Mouse (Mus musculus): ENCODE data around the gene Cox19. TPM values are rescaled to one million over a fixed set of nuclear protein-coding genes. Genes with fewer than 3 reads are reported as not detected.
"Not testable (repeated sequence)": the region's sequence is repeated elsewhere in the genome, so short reads cannot be mapped to it uniquely, and the experiment has no call there.

The Cox19 gene
- polyA plus RNA-seq, 1 experiment = 61.9 TPM

- H3K4me3 ChIP-seq (replicated peaks; ENCODE audit: extremely low read depth, low read depth, low read length) = no peak overlapping the region
- DNase-seq = no peak
Measured at GRCm38 (mm10) chr5:139391309-139391990, 40.2 kb upstream of the Cox19 start.

GRCm38 (mm10) chr5:139390324-139391119 is 39.3 kb upstream of the Cox19 start:
- not testable (repeated sequence) for DNase-seq; H3K4me3 ChIP-seq (replicated peaks; ENCODE audit: extremely low read depth, low read depth, low read length)
- H3K4me1 ChIP-seq (ENCODE audit: control insufficient read depth, insufficient read depth, low read length) = peaks cover 51% of the 10 kb centered on the region
- WGBS = 66% methylated on average over 5 of the region's 5 CpGs

More at GRCm38 (mm10) chr5:139391309-139391990, 40.2 kb upstream of the Cox19 start:
- 47% methylated on average over 11 of the region's 11 CpGs for WGBS
- peak; percentile 10; the same call in 1 of the 2 replicates for TF ChIP-seq POLR2A (IDR thresholded peaks at IDR 0.05; ENCODE audit: borderline replicate concordance, extremely low read depth, low read depth, low read length)
- TF ChIP-seq CTCF (IDR thresholded peaks at IDR 0.05; ENCODE audit: insufficient read depth, low read length) = no peak
- peaks cover 42% of the 10 kb centered on the region for H3K4me1 ChIP-seq (ENCODE audit: control insufficient read depth, insufficient read depth, low read length)

- WGBS = 10% methylated on average over 6 of the region's 6 CpGs
- TF ChIP-seq POLR2A (IDR thresholded peaks at IDR 0.05; ENCODE audit: borderline replicate concordance, extremely low read depth, low read depth, low read length) (peak; percentile 77; the same call in 1 of the 2 replicates), CTCF (IDR thresholded peaks at IDR 0.05; ENCODE audit: insufficient read depth, low read length) (no peak)
- peak; percentile 75 for DNase-seq
- Histone ChIP-seq H3K4me1 (ENCODE audit: control insufficient read depth, insufficient read depth, low read length) (peaks cover 59% of the 10 kb centered on the region), H3K4me3 (replicated peaks; ENCODE audit: extremely low read depth, low read depth, low read length) (peak overlapping the region; percentile 45)
Measured at GRCm38 (mm10) chr5:139389676-139390061, 38.5 kb upstream of the Cox19 start.

- no peak for DNase-seq
- no peak overlapping the region for H3K4me3 ChIP-seq (replicated peaks; ENCODE audit: extremely low read depth, low read depth, low read length)
- peaks cover 65% of the 10 kb centered on the region for H3K4me1 ChIP-seq (ENCODE audit: control insufficient read depth, insufficient read depth, low read length)
- TF ChIP-seq POLR2A (IDR thresholded peaks at IDR 0.05; ENCODE audit: borderline replicate concordance, extremely low read depth, low read depth, low read length) (no peak), CTCF (IDR thresholded peaks at IDR 0.05; ENCODE audit: insufficient read depth, low read length) (no peak)
- WGBS = 54% methylated on average over 17 of the region's 17 CpGs
Measured at GRCm38 (mm10) chr5:139388694-139389675, 37.8 kb upstream of the Cox19 start.

- no peak for DNase-seq
- peaks cover 73% of the 10 kb centered on the region for H3K4me1 ChIP-seq (ENCODE audit: control insufficient read depth, insufficient read depth, low read length)
- no peak overlapping the region for H3K4me3 ChIP-seq (replicated peaks; ENCODE audit: extremely low read depth, low read depth, low read length)
- no peak for TF ChIP-seq CTCF (IDR thresholded peaks at IDR 0.05; ENCODE audit: insufficient read depth, low read length)
- no peak for TF ChIP-seq POLR2A (IDR thresholded peaks at IDR 0.05; ENCODE audit: borderline replicate concordance, extremely low read depth, low read depth, low read length)
- WGBS = 45% methylated on average over 4 of the region's 4 CpGs
Measured at GRCm38 (mm10) chr5:139388195-139388570, 37.0 kb upstream of the Cox19 start.

- WGBS = 63% methylated on average over 10 of the region's 10 CpGs
- peaks cover 76% of the 10 kb centered on the region for H3K4me1 ChIP-seq (ENCODE audit: control insufficient read depth, insufficient read depth, low read length)
- H3K4me3 ChIP-seq (replicated peaks; ENCODE audit: extremely low read depth, low read depth, low read length) = no peak overlapping the region
- no peak for DNase-seq
- TF ChIP-seq CTCF (IDR thresholded peaks at IDR 0.05; ENCODE audit: insufficient read depth, low read length) (no peak), POLR2A (IDR thresholded peaks at IDR 0.05; ENCODE audit: borderline replicate concordance, extremely low read depth, low read depth, low read length) (0 out of 2 replicates have a peak, but pooled peaks have one; percentile 3)
Measured at GRCm38 (mm10) chr5:139387329-139388194, 36.3 kb upstream of the Cox19 start.

- TF ChIP-seq POLR2A (IDR thresholded peaks at IDR 0.05; ENCODE audit: borderline replicate concordance, extremely low read depth, low read depth, low read length) (no peak), CTCF (IDR thresholded peaks at IDR 0.05; ENCODE audit: insufficient read depth, low read length) (no peak)
- Histone ChIP-seq H3K4me1 (ENCODE audit: control insufficient read depth, insufficient read depth, low read length) (peaks cover 72% of the 10 kb centered on the region), H3K4me3 (replicated peaks; ENCODE audit: extremely low read depth, low read depth, low read length) (no peak overlapping the region)
- no peak for DNase-seq
- WGBS = 73% methylated on average over 5 of the region's 5 CpGs
Measured at GRCm38 (mm10) chr5:139386047-139386446, 34.8 kb upstream of the Cox19 start.

- 16% methylated on average over 10 of the region's 10 CpGs for WGBS
- H3K4me3 ChIP-seq (replicated peaks; ENCODE audit: extremely low read depth, low read depth, low read length) = no peak overlapping the region
- TF ChIP-seq CTCF (IDR thresholded peaks at IDR 0.05; ENCODE audit: insufficient read depth, low read length) = no peak
- TF ChIP-seq POLR2A (IDR thresholded peaks at IDR 0.05; ENCODE audit: borderline replicate concordance, extremely low read depth, low read depth, low read length) = peak; percentile 8; the same call in 1 of the 2 replicates
- no peak for DNase-seq
- H3K4me1 ChIP-seq (ENCODE audit: control insufficient read depth, insufficient read depth, low read length) = peaks cover 73% of the 10 kb centered on the region
Measured at GRCm38 (mm10) chr5:139384531-139384930, 33.3 kb upstream of the Cox19 start.

All from lung, adult 2 months (tissue).